Comparison of ENCODE assay signal across 32 mouse cellular contexts in the genomic region with DNA sequence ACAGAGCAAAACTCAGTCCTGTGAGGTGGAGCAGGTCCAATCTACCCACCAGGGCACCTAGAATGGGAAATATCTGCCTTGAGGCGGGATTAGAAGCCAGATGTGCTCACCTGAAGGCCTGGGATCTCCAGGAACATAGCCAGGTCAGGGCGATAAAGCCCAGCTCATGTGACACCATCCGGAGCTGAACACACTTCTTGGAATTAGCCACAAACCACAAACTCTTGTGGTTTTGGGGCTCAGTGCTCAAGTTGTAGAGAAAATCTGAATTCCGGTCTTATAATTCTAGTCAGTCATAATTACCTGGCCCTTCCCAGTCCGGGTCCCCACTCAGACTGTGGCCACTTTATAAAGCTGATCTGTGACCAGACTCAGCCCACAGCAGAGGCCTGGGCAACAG. TPM values are rescaled to one million over a fixed set of nuclear protein-coding genes. Genes with fewer than 3 reads are reported as not detected.
A peak's percentile ranks its signal among the peaks of the same experiment; 100 is the strongest.
DNase-seq lines count a peak whose midpoint lies in the region; ATAC-seq and TF ChIP-seq lines count a peak whose summit lies in the region.
"Had no signal": no experiment of that assay in that cellular context is flagged by ENCODE, and none has a peak within 500 bp of the region (broad histone marks: within the 10 kb centered on the region; RNA-seq: fewer than 3 reads in every experiment).

A gene (plus strand): TSS at position 370 of the 400 bp plus-strand sequence.

- TF ChIP-seq POLR2A in myocyte (IDR thresholded peaks at IDR 0.05; ENCODE audit: insufficient read length, low read depth) = no peak

- peak; percentile 53 for DNase-seq in 3134 (ENCODE audit: extremely low read depth, insufficient read length, low spot score)
- DNase-seq in heart, postnatal 4 days = no peak
- DNase-seq in neural tube, embryonic 10.5 days (ENCODE audit: extremely low spot score, low spot score) = no peak
- DNase-seq in adrenal gland, postnatal 4 days (ENCODE audit: low spot score in 2 of 2) = no peak
- DNase-seq: adrenal gland, adult 8-10 months; adrenal gland, postnatal 25 days; cerebellum, adult 18-20 months; cerebellum, adult 9-10 months; cerebellum, postnatal 14 days; gastrocnemius, postnatal 10 days; gastrocnemius, postnatal 36 days; heart, adult 11 months had no signal

- H3K4me2 ChIP-seq in myocyte (ENCODE audit: low read depth) = no peak within 1 kb of the TSS
- H3K4me2 ChIP-seq: embryonic facial prominence, embryonic 12.5 days; embryonic facial prominence, embryonic 15.5 days; forebrain, embryonic 12.5 days; forebrain, embryonic 15.5 days; heart, embryonic 11.5 days; hindbrain, embryonic 14.5 days had no signal

- no peak within 1 kb of the TSS for H3K4me3 ChIP-seq in C2C12 (ENCODE audit: insufficient read depth, poor library complexity, severe bottlenecking)
- no peak within 1 kb of the TSS for H3K4me3 ChIP-seq in myocyte
- H3K4me3 ChIP-seq: embryonic facial prominence, embryonic 12.5 days; embryonic facial prominence, embryonic 15.5 days; erythroblast, embryonic 14.5 days; forebrain, embryonic 12.5 days; forebrain, embryonic 15.5 days had no signal

- H3K36me3 ChIP-seq in C2C12 (ENCODE audit: control insufficient read depth, insufficient read depth) (no peaks in the 10 kb centered on the region), myocyte (ENCODE audit: control insufficient read depth, insufficient read depth) (no peaks in the 10 kb centered on the region)
- H3K36me3 ChIP-seq: embryonic facial prominence, embryonic 12.5 days; embryonic facial prominence, embryonic 15.5 days; forebrain, embryonic 12.5 days; forebrain, embryonic 15.5 days had no signal

- H3K27me3 ChIP-seq in C2C12 (ENCODE audit: control insufficient read depth, insufficient read depth, insufficient read length) = no peaks in the 10 kb centered on the region
- no peaks in the 10 kb centered on the region for H3K27me3 ChIP-seq in myocyte (ENCODE audit: control insufficient read depth, insufficient read depth, insufficient read length)
- H3K27me3 ChIP-seq: embryonic facial prominence, embryonic 12.5 days; embryonic facial prominence, embryonic 15.5 days; forebrain, embryonic 12.5 days; forebrain, embryonic 15.5 days had no signal

- H3K79me2 ChIP-seq in C2C12 (ENCODE audit: control insufficient read depth, insufficient read depth) (no peaks in the 10 kb centered on the region), myocyte (ENCODE audit: control insufficient read depth, insufficient read depth) (no peaks in the 10 kb centered on the region)

- H3ac ChIP-seq in C2C12 (ENCODE audit: control insufficient read depth, insufficient read length, low read depth) = no peak within 1 kb of the TSS
- H3ac ChIP-seq in myocyte (ENCODE audit: control insufficient read depth, insufficient read length) = no peak within 1 kb of the TSS

- TF ChIP-seq CTCF in C2C12 (IDR thresholded peaks at IDR 0.05; ENCODE audit: control insufficient read depth, insufficient read depth, insufficient read length) = no peak

- no peaks in the 10 kb centered on the region for H3K79me3 ChIP-seq in C2C12 (ENCODE audit: low read depth)

- peak; percentile 10; the same call in 1 of the 2 replicates for ATAC-seq in granulocyte monocyte progenitor cell, adult 5-6 weeks (replicated peaks; ENCODE audit: poor library complexity, severe bottlenecking)
- ATAC-seq: activated CD4-positive, CD25-positive, alpha-beta regulatory T cell, adult 4 months; forebrain, embryonic 15.5 days; hindbrain, postnatal 0 days; inflammation-experienced regulatory T-cells, adult 6 months; intestine, postnatal 0 days had no signal

TF ChIP-seq in C2C12, 6 proteins besides CTCF, POLR2A, EP300 and RAD21:
- TF ChIP-seq FOSL1 (IDR thresholded peaks at IDR 0.05; ENCODE audit: insufficient read depth, low read length, poor library complexity, severe bottlenecking) (no peak), MYOD1 (IDR thresholded peaks at IDR 0.05; ENCODE audit: control insufficient read depth, insufficient read length, low read depth) (no peak), MYOG (IDR thresholded peaks at IDR 0.05; ENCODE audit: control insufficient read depth, extremely low read depth, insufficient read length) (no peak), USF1 (IDR thresholded peaks at IDR 0.05; ENCODE audit: low read depth) (peak; percentile 66), MAX (IDR thresholded peaks at IDR 0.05) (no peak), CEBPB (IDR thresholded peaks at IDR 0.05; ENCODE audit: low read depth) (no peak)

TF ChIP-seq in myocyte, 11 proteins besides CTCF, POLR2A, EP300 and RAD21:
- peak; percentile 39 for TF ChIP-seq USF1 (IDR thresholded peaks at IDR 0.05; ENCODE audit: low read depth)
- TF ChIP-seq MYOD1 (IDR thresholded peaks at IDR 0.05; ENCODE audit: control insufficient read depth in 1 of 3, insufficient read length in 2 of 3, low read depth in 2 of 3) = no peak

RNA-seq across cellular contexts. Expression of the gene that starts here (rescaled TPM):
- 0.04 TPM for polyA plus RNA-seq in C2C12 (2012; fragmentation: generic; extraction: Trizol)
- total RNA-seq in granulocyte monocyte progenitor cell, adult 5-6 weeks (2014; fragmentation: Nextera tagmentation) = not detected in 2 replicates
- not detected in 2 replicates for total RNA-seq in granulocyte monocyte progenitor cell, adult 5-6 weeks (2017)
- not detected for polyA plus RNA-seq in myocyte (2012; fragmentation: generic; extraction: Trizol)
- total RNA-seq in heart, postnatal 4 days (2021) = not detected
- total RNA-seq in adrenal gland, postnatal 4 days (2021) = under 1 TPM in 1 of 2 experiments, not detected in 1; 0.20 TPM
- total RNA-seq: adrenal gland, postnatal 25 days; gastrocnemius, adult 18-20 months; gastrocnemius, postnatal 10 days; gastrocnemius, postnatal 36 days; heart, adult 8-10 months; heart, postnatal 25 days; hindbrain, postnatal 0 days had no signal
- polyA plus RNA-seq: activated CD4-positive, CD25-positive, alpha-beta regulatory T cell, adult 4 months; embryonic facial prominence, embryonic 12.5 days; embryonic facial prominence, embryonic 15.5 days; erythroblast, embryonic 14.5 days; forebrain, embryonic 12.5 days; forebrain, embryonic 15.5 days; heart, embryonic 11.5 days; heart, embryonic 14.5 days; heart, postnatal 0 days; hindbrain, embryonic 11.5 days; hindbrain, embryonic 14.5 days; inflammation-experienced regulatory T-cells, adult 6 months; intestine, postnatal 0 days had no signal

Comparison
In these comparisons a context has a peak if more than half of its experiments do, and no peak if none do; other contexts are left out.
1. Peak in ATAC-seq in granulocyte monocyte progenitor cell, adult 5-6 weeks; RNA of the gene not detected or under 1 TPM.